Mouse (Mus musculus): ENCODE measurements around the gene Nlk. TPM values are rescaled to one million over a fixed set of nuclear protein-coding genes. Genes with fewer than 3 reads are reported as not detected.

Nlk gene
- total and polyA plus RNA-seq, 3 experiments: 14.8 to 22.4 (median 20.4) TPM

GRCm38 (mm10) chr11:78556070-78556469, 141.1 kb downstream of the Nlk start:
- Histone ChIP-seq H3K79me2 (replicated peaks; ENCODE audit: control insufficient read depth, extremely low read depth, insufficient read depth, poor library complexity, severe bottlenecking) (no peaks in the 10 kb centered on the region), H3K4me3 (replicated peaks in 1 of 3; ENCODE audit: low read depth in 2 of 3, low read length in 2 of 3, poor library complexity in 1 of 3) (no peak overlapping the region), H3K4me2 (ENCODE audit: insufficient read depth, low read depth, poor library complexity, severe bottlenecking) (no peak overlapping the region), H3K9ac (ENCODE audit: insufficient read depth, low read depth) (no peak overlapping the region), H3K27ac (ENCODE audit: insufficient read depth, low read depth) (no peak overlapping the region), H3K27me3 (replicated peaks) (no peaks in the 10 kb centered on the region), H3K4me1 (ENCODE audit: control insufficient read depth in 1 of 2, insufficient read depth in 2 of 2) (peaks cover 0 to 9% of the 10 kb centered on the region in 2 experiments; a peak in 3 of 4 replicates), H3K9me3 (replicated peaks; ENCODE audit: low read length) (peaks cover 14% of the 10 kb centered on the region), H3K36me3 (replicated peaks in 1 of 2; ENCODE audit: control insufficient read depth in 1 of 2, insufficient read depth in 1 of 2, low read length in 1 of 2) (no peaks in the 10 kb centered on the region)
- TF ChIP-seq RAD21 (IDR thresholded peaks at IDR 0.05; ENCODE audit: low read depth, low read length): no peak
- no peak for TF ChIP-seq NRF1 (IDR thresholded peaks at IDR 0.05; ENCODE audit: low read depth, low read length)
- no peak for TF ChIP-seq ZKSCAN1 (IDR thresholded peaks at IDR 0.05; ENCODE audit: borderline replicate concordance, low read depth, low read length)
- TF ChIP-seq TBP (conservative IDR thresholded peaks at IDR 0.05; ENCODE audit: low read depth, low read length): no peak
- TF ChIP-seq USF2 (conservative IDR thresholded peaks at IDR 0.05; ENCODE audit: low read depth, low read length): no peak
- no peak for TF ChIP-seq GABPA (IDR thresholded peaks at IDR 0.05; ENCODE audit: insufficient replicate concordance, low read depth, low read length)
- no peak for TF ChIP-seq PAX5 (IDR thresholded peaks at IDR 0.05; ENCODE audit: low read length)
- TF ChIP-seq USF1 (IDR thresholded peaks at IDR 0.05; ENCODE audit: low read depth, low read length): no peak
- TF ChIP-seq JUN (IDR thresholded peaks at IDR 0.05; ENCODE audit: insufficient read depth, low read depth, low read length): no peak
- no peak for TF ChIP-seq MXI1 (IDR thresholded peaks at IDR 0.05; ENCODE audit: low read depth, low read length)
- DNase-seq (ENCODE audit: extremely low read depth): no peak
- dilution Hi-C loops (cut with MboI; ENCODE audit: extremely low pct_ligation_motif_present, extremely low pct_unique_long_range_greater_than_20kb, low sequenced_read_pairs): no loop called here
- in situ Hi-C loops (cut with MboI; ENCODE audit: low pct_ligation_motif_present, low pct_unique_long_range_greater_than_20kb, low sequenced_read_pairs): loop anchor here (25.0 kb wide), 1 partner anchor 656 kb away; no protein-coding TSS in a partner anchor

GRCm38 (mm10) chr11:78555623-78556022, 141.6 kb downstream of the Nlk start:
- no peak overlapping the region for H3K9ac ChIP-seq (ENCODE audit: insufficient read depth, low read depth)
- H3K4me2 ChIP-seq (ENCODE audit: insufficient read depth, low read depth, poor library complexity, severe bottlenecking): no peak overlapping the region
- in situ Hi-C loops (cut with MboI; ENCODE audit: low pct_ligation_motif_present, low pct_unique_long_range_greater_than_20kb, low sequenced_read_pairs): loop anchor here (25.0 kb wide), 1 partner anchor 657 kb away; no protein-coding TSS in a partner anchor
- H3K4me3 ChIP-seq (replicated peaks in 1 of 3; ENCODE audit: low read depth in 2 of 3, low read length in 2 of 3, poor library complexity in 1 of 3): no peak overlapping the region
- dilution Hi-C loops (cut with MboI; ENCODE audit: extremely low pct_ligation_motif_present, extremely low pct_unique_long_range_greater_than_20kb, low sequenced_read_pairs): no loop called here
- H3K27me3 ChIP-seq (replicated peaks): no peaks in the 10 kb centered on the region
- TF ChIP-seq PAX5 (IDR thresholded peaks at IDR 0.05; ENCODE audit: low read length): no peak
- TF ChIP-seq CTCF (conservative IDR thresholded peaks at IDR 0.05 in 1 of 2, IDR thresholded peaks at IDR 0.05 in 1 of 2; ENCODE audit: low read depth in 2 of 2, low read length in 2 of 2): no peak
- no peak for TF ChIP-seq KAT2A (IDR thresholded peaks at IDR 0.05; ENCODE audit: insufficient replicate concordance, low read length)
- no peak for TF ChIP-seq SMC3 (IDR thresholded peaks at IDR 0.05; ENCODE audit: low read depth, low read length)
- TF ChIP-seq ELF1 (IDR thresholded peaks at IDR 0.05; ENCODE audit: low read depth, low read length): no peak
- TF ChIP-seq USF1 (IDR thresholded peaks at IDR 0.05; ENCODE audit: low read depth, low read length): no peak
- no peak for TF ChIP-seq HCFC1 (IDR thresholded peaks at IDR 0.05; ENCODE audit: low read depth, low read length)
- no peak for TF ChIP-seq NELFE (IDR thresholded peaks at IDR 0.05; ENCODE audit: low read depth, low read length)
- TF ChIP-seq BHLHE40 (IDR thresholded peaks at IDR 0.05; ENCODE audit: low read depth, low read length): no peak
- TF ChIP-seq EP300 (IDR thresholded peaks at IDR 0.05; ENCODE audit: low read length): no peak
- no peak for TF ChIP-seq MEF2A (IDR thresholded peaks at IDR 0.05; ENCODE audit: borderline replicate concordance, low read depth, low read length)
- TF ChIP-seq SIN3A (IDR thresholded peaks at IDR 0.05; ENCODE audit: low read length): no peak
- no peak for TF ChIP-seq POLR2AphosphoS2 (IDR thresholded peaks at IDR 0.05; ENCODE audit: low read depth, low read length)
- no peak for TF ChIP-seq IRF4 (IDR thresholded peaks at IDR 0.05; ENCODE audit: low read depth, low read length)
- TF ChIP-seq ZKSCAN1 (IDR thresholded peaks at IDR 0.05; ENCODE audit: borderline replicate concordance, low read depth, low read length): no peak
- TF ChIP-seq ZC3H11A (IDR thresholded peaks at IDR 0.05; ENCODE audit: low read depth, low read length): no peak
- no peak for TF ChIP-seq NRF1 (IDR thresholded peaks at IDR 0.05; ENCODE audit: low read depth, low read length)
- TF ChIP-seq POLR2A (IDR thresholded peaks at IDR 0.05; ENCODE audit: low read depth, low read length): no peak
- TF ChIP-seq USF2 (conservative IDR thresholded peaks at IDR 0.05; ENCODE audit: low read depth, low read length): no peak
- peaks cover 0 to 11% of the 10 kb centered on the region in 2 experiments; a peak in 3 of 4 replicates for H3K4me1 ChIP-seq (ENCODE audit: control insufficient read depth in 1 of 2, insufficient read depth in 2 of 2)
- H3K9me3 ChIP-seq (replicated peaks; ENCODE audit: low read length): peaks cover 14% of the 10 kb centered on the region
- no peak for DNase-seq (ENCODE audit: extremely low read depth)
- H3K27ac ChIP-seq (ENCODE audit: insufficient read depth, low read depth): no peak overlapping the region
- H3K36me3 ChIP-seq (replicated peaks in 1 of 2; ENCODE audit: control insufficient read depth in 1 of 2, insufficient read depth in 1 of 2, low read length in 1 of 2): no peaks in the 10 kb centered on the region
- H3K79me2 ChIP-seq (replicated peaks; ENCODE audit: control insufficient read depth, extremely low read depth, insufficient read depth, poor library complexity, severe bottlenecking): no peaks in the 10 kb centered on the region
